Mouse (Mus musculus): Measurements from ENCODE around the gene Sorcs2. TPM values are rescaled to one million over a fixed set of nuclear protein-coding genes. Genes with fewer than 3 reads are reported as not detected.

Sorcs2 gene
- polyA plus RNA-seq, 1 experiment from 2014 or later = 21.2 TPM

DNA sequence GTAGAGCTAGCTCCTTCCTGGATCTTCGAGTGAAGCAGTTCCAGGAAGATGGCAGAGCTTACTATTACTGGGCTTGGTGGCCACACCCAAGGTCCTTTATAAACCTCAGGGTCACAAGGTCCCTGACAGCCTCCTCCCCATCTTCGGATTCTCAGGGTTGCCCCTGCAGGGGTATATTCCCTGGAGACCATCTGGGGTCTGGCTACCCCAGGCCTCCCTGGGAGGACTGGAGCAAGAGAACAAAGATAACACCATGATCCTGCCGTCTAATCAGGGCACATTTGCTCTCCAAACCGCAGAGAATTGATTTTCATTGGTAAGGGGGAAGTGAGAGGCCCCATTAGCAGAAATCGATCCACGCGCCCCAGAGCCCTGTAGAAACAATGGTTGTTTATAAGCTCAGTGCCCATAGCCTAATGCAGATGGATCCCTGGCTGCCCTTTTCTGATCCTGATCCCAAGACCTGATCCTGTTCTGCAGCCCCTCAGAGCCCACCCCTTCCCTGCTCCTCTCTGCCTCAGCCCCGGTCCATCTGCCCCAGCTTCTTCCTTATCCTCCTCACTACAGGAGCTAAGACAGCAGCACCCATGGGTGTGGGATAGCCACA, 243.0 kb downstream of the Sorcs2 start:
- H3K4me1 ChIP-seq = no peaks in the 10 kb centered on the region
- no peaks in the 10 kb centered on the region for H3K9me3 ChIP-seq
- WGBS = 53% methylated on average over 8 of the region's 8 CpGs
- H3K27ac ChIP-seq = no peak overlapping the region
- ATAC-seq (ENCODE audit: borderline replicate concordance, extremely low read depth, low FRiP score, low TSS enrichment) = no peak
- H3K4me2 ChIP-seq = no peak overlapping the region
- H3K4me3 ChIP-seq = no peak overlapping the region
- no peaks in the 10 kb centered on the region for H3K36me3 ChIP-seq
- no peaks in the 10 kb centered on the region for H3K27me3 ChIP-seq
- no peak overlapping the region for H3K9ac ChIP-seq

DNA sequence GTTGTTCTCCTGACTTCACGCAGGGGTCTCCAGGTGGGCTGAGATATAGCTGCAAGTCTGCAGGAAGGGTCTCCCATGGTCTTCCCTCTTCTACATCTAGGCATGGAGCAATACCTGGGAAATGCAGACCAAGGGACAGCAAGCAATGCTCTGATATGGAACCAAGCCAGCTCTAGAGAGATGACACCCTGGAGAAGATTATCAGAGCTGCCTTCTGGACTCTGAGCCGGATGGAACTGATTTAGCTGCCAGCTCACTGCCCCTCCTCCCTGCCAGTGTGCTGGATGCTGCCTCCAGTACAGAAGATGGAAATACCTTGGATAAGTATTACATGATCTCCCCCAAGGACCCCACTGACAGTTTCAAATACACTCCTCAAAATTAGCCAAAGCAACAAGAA, 244.7 kb downstream of the Sorcs2 start:
- Histone ChIP-seq H3K36me3 (no peaks in the 10 kb centered on the region), H3K4me1 (no peaks in the 10 kb centered on the region), H3K4me2 (no peak overlapping the region), H3K9me3 (no peaks in the 10 kb centered on the region), H3K9ac (no peak overlapping the region), H3K4me3 (no peak overlapping the region), H3K27ac (no peak overlapping the region), H3K27me3 (no peaks in the 10 kb centered on the region)
- 61% methylated on average over 2 of the region's 2 CpGs for WGBS
- no peak for ATAC-seq (ENCODE audit: borderline replicate concordance, extremely low read depth, low FRiP score, low TSS enrichment)

DNA sequence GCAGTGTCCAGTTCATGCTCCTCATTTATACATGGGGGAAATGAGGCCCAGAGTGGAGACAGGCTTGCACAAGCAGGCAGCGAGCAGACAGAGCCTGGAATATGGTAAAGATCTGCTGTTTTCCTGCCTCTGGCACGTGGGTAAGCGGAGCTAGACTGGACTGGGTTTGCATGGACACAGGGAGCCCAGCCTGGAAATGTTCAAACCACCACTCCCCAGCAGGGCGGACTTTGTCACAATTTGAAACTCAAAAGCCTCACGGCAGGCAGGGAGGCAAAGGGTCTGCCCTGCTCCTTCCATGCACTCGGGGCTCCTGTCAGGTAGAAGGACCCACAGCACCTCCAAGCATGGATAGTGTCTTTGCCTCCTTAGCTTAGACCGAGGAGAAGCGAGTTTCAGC, 246.9 kb downstream of the Sorcs2 start:
- Histone ChIP-seq H3K4me1 (0 out of 2 replicates have a peak, but pooled peaks cover 3% of the 10 kb centered on the region), H3K4me3 (no peak overlapping the region), H3K27me3 (no peaks in the 10 kb centered on the region), H3K36me3 (no peaks in the 10 kb centered on the region), H3K4me2 (no peak overlapping the region), H3K9me3 (no peaks in the 10 kb centered on the region), H3K9ac (no peak overlapping the region), H3K27ac (no peak overlapping the region)
- WGBS = 68% methylated on average over 8 of the region's 8 CpGs
- ATAC-seq (ENCODE audit: borderline replicate concordance, extremely low read depth, low FRiP score, low TSS enrichment) = no peak

DNA sequence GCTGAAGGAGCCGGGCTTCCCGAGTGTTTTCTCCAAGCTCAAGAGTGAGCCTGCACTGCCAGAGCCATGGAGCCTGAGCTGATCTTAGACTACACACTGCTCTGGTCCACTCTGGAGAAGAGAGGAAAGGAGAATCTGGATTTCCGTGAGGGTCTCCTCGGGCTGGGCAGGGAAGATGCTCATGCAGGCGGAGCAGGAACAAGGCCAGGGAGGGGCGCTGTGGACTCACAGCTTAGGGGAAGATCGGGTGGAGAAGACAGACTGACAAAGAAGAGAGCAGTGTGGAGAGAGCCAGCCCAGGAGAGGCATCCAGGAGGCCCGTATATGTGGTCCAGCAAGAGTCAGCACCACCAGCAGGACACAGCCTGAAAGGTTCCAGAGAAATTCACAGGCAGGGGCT, 248.8 kb downstream of the Sorcs2 start:
- 52% methylated on average over 8 of the region's 8 CpGs for WGBS
- H3K27ac ChIP-seq = no peak overlapping the region
- no peak for ATAC-seq (ENCODE audit: borderline replicate concordance, extremely low read depth, low FRiP score, low TSS enrichment)
- no peaks in the 10 kb centered on the region for H3K9me3 ChIP-seq
- no peak overlapping the region for H3K4me3 ChIP-seq
- H3K9ac ChIP-seq = no peak overlapping the region
- no peak overlapping the region for H3K4me2 ChIP-seq
- H3K36me3 ChIP-seq = no peaks in the 10 kb centered on the region
- H3K4me1 ChIP-seq = 0 out of 2 replicates have a peak, but pooled peaks cover 3% of the 10 kb centered on the region
- H3K27me3 ChIP-seq = no peaks in the 10 kb centered on the region

DNA sequence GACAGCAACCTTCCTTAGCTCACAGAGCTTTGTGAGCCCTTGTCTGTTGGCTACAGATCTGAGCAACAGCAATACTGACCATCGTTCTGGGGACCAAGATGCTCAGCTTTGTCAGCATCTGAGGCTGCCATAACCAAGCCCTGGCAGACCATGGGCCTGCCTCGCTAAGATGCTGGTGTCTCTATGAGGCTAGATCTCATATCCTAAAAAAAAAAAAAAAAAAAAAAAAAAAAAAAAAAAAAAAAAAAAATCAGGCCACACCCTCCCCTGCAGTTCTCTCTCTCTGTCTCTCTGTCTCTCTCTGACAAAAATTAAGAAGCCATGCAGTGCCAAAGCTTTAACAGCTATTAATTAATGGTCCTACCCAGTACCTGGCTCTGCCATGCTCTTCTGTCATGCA, 251.3 kb downstream of the Sorcs2 start:
- Histone ChIP-seq H3K4me2 (no peak overlapping the region), H3K27ac (no peak overlapping the region), H3K36me3 (no peaks in the 10 kb centered on the region), H3K9me3 (no peaks in the 10 kb centered on the region), H3K4me1 (0 out of 2 replicates have a peak, but pooled peaks cover 3% of the 10 kb centered on the region), H3K9ac (no peak overlapping the region), H3K4me3 (no peak overlapping the region), H3K27me3 (no peaks in the 10 kb centered on the region)
- no peak for ATAC-seq (ENCODE audit: borderline replicate concordance, extremely low read depth, low FRiP score, low TSS enrichment)
- WGBS = 81% methylated on average over 2 of the region's 2 CpGs

DNA sequence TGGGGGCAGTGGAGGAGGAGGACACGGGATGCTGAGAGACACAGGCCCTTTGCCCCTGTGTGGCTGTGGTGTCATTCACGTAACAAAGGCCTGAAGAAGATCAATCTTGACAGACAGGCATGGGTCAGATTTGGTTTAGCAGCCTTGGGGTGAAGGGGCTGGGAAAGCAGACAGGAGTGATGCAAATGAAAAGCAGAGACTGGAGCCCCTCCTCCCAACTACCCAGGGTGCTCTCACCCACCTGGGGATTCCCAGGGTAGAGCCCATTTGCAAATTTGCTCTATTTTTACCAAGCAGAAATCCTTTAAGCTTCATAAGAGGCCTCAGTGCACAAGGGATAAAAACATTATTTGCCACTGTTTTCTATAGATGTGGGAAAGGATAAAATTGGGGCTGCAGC, 253.4 kb downstream of the Sorcs2 start:
- H3K9ac ChIP-seq = no peak overlapping the region
- no peak overlapping the region for H3K4me3 ChIP-seq
- WGBS = 49% methylated on average over 2 of the region's 2 CpGs
- no peak overlapping the region for H3K27ac ChIP-seq
- ATAC-seq (ENCODE audit: borderline replicate concordance, extremely low read depth, low FRiP score, low TSS enrichment) = no peak
- no peaks in the 10 kb centered on the region for H3K36me3 ChIP-seq
- no peaks in the 10 kb centered on the region for H3K27me3 ChIP-seq
- 0 out of 2 replicates have a peak, but pooled peaks cover 3% of the 10 kb centered on the region for H3K4me1 ChIP-seq
- H3K4me2 ChIP-seq = no peak overlapping the region
- no peaks in the 10 kb centered on the region for H3K9me3 ChIP-seq

DNA sequence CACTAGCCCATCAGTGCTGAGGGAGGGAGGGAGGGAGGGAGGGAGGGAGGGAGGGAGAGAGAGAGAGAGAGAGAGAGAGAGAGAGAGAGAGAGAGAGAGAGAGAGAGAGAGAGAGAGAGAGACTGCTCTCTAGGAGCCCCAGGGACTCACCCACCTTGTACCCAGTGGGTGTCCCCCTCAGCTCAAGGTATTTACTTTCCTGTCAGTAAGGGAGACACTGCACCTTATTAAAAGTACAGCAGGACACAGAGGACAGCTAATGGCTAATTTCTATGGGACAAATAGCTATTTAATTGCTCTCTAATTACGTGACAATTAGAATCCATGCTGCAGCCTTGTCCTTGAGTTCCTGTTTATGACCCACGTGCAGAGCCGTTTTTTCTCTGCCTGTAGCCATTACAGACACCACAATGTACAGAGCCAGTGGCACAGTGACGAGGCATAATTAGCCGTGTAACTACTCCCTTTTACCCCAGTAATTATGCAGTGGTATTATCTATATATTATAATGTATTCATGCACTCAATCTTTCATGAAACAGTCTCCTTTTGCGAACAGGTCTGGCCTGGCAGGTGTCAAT, 256.2 kb downstream of the Sorcs2 start:
- H3K4me1 ChIP-seq = no peaks in the 10 kb centered on the region
- H3K4me2 ChIP-seq = no peak overlapping the region
- no peaks in the 10 kb centered on the region for H3K36me3 ChIP-seq
- no peak overlapping the region for H3K9ac ChIP-seq
- no peaks in the 10 kb centered on the region for H3K9me3 ChIP-seq
- H3K4me3 ChIP-seq = no peak overlapping the region
- ATAC-seq (ENCODE audit: borderline replicate concordance, extremely low read depth, low FRiP score, low TSS enrichment) = no peak
- no peaks in the 10 kb centered on the region for H3K27me3 ChIP-seq
- H3K27ac ChIP-seq = no peak overlapping the region
- WGBS = 55% methylated on average over 6 of the region's 6 CpGs

DNA sequence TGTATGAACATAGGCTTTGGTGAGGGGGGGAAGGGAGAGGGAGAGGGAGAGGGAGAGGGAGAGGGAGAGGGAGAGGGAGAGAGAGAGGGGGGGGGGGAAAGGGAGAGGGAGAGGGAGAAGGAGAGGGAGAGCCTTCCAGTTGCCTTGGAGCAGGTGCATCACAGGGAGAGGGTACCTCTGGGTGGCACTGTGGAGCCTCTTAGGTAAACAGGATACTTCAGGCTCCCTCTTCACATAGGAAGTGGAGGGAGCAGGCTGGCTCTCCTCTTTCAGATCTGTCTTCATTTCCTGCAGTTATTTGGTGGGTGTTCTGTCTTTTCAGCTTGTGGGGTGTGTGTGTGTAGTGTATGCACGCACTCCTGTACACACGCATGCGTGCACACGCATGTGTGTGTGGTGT, 256.8 kb downstream of the Sorcs2 start:
- Histone ChIP-seq H3K4me2 (no peak overlapping the region), H3K27ac (no peak overlapping the region), H3K4me3 (no peak overlapping the region), H3K36me3 (no peaks in the 10 kb centered on the region), H3K27me3 (no peaks in the 10 kb centered on the region), H3K4me1 (no peaks in the 10 kb centered on the region), H3K9ac (no peak overlapping the region), H3K9me3 (no peaks in the 10 kb centered on the region)
- no peak for ATAC-seq (ENCODE audit: borderline replicate concordance, extremely low read depth, low FRiP score, low TSS enrichment)
- 82% methylated on average over 4 of the region's 4 CpGs for WGBS

DNA sequence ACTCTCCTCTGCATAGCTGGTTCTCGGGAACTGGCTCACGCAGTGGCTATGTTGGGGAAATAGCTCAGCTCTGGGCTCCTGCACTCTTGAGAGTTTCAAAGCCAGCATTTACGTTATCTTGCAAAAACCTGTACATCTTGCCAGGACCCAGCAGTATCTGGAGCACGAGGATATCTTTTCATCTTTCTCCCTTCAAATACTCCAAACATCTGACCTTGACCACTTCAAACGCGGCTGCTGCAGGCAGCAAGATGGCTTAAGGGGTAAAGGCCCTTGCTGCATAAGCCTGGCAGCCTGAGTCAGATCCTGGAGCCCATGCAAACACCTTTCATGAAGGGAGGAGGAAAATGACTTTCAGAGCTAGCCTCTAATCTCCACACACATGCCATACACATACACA, 258.2 kb downstream of the Sorcs2 start:
- 41% methylated on average over 6 of the region's 6 CpGs for WGBS
- no peak overlapping the region for H3K9ac ChIP-seq
- ATAC-seq (ENCODE audit: borderline replicate concordance, extremely low read depth, low FRiP score, low TSS enrichment) = no peak

DNA sequence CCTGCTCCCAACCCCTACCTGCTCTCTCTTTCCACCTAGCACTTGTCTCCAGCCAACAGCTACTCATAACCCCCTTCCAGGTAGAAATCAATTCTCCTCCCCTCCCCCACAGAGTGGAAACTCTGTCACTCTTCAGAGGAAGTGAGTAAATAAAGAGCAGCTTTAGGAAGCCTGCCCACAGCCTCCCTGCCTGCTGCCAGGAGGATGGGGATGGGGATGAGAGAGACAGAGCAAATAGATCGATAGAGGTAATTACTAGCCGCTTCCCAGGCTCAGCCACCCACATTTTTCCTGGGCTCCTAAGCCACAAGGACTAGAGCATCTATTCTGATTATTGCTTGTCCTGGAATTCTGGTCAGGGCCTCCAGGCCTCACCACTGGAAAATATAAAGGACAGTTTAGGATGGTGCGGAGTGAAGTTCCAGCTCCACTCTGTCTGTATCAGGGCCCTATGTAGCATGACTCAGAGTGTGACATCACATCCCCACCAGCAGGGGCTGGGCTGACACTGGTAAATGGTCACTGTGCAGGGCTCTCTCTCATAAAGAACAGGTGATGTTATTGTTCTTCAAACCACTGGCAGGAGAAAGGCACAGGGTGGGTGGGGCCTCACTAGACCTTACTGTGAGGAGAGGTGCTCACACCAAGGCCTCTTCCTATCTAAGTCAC, 261.9 kb downstream of the Sorcs2 start:
- Histone ChIP-seq H3K9ac (no peak overlapping the region), H3K4me3 (no peak overlapping the region), H3K36me3 (no peaks in the 10 kb centered on the region), H3K9me3 (no peaks in the 10 kb centered on the region), H3K27me3 (no peaks in the 10 kb centered on the region), H3K4me2 (no peak overlapping the region), H3K27ac (no peak overlapping the region), H3K4me1 (no peaks in the 10 kb centered on the region)
- 68% methylated on average over 3 of the region's 3 CpGs for WGBS
- 0 out of 2 replicates have a peak, but pooled peaks have one; percentile 11 for ATAC-seq (ENCODE audit: borderline replicate concordance, extremely low read depth, low FRiP score, low TSS enrichment)

More for the DNA sequence above, 258.2 kb downstream of the Sorcs2 start:
- Histone ChIP-seq H3K4me3 (no peak overlapping the region), H3K4me1 (no peaks in the 10 kb centered on the region), H3K36me3 (no peaks in the 10 kb centered on the region), H3K27ac (no peak overlapping the region), H3K9me3 (no peaks in the 10 kb centered on the region), H3K27me3 (no peaks in the 10 kb centered on the region), H3K4me2 (no peak overlapping the region)

DNA sequence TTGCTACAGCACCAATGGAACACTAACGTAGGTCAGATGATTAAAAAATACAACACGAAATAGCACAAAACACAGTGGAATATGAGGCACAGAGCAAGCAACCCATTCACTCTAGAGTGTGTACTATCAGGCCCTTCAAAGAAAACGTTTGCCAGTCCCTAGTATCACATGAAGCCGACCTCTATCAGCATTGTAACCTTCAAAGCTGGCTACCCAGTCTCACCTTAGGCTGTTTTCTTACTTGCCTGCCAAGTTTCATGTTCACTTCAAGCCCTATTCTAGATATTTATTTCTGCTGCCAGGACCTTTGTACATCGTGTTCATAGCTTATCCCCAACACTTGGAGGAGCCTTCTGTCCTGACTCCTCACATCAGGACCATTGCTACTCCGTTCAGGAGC, 263.6 kb downstream of the Sorcs2 start:
- Histone ChIP-seq H3K27ac (no peak overlapping the region), H3K4me3 (no peak overlapping the region), H3K36me3 (no peaks in the 10 kb centered on the region), H3K4me1 (peaks cover 13% of the 10 kb centered on the region), H3K9me3 (no peaks in the 10 kb centered on the region), H3K9ac (no peak overlapping the region), H3K27me3 (no peaks in the 10 kb centered on the region), H3K4me2 (no peak overlapping the region)
- no peak for ATAC-seq (ENCODE audit: borderline replicate concordance, extremely low read depth, low FRiP score, low TSS enrichment)
- 68% methylated on average over 6 of the region's 6 CpGs for WGBS

DNA sequence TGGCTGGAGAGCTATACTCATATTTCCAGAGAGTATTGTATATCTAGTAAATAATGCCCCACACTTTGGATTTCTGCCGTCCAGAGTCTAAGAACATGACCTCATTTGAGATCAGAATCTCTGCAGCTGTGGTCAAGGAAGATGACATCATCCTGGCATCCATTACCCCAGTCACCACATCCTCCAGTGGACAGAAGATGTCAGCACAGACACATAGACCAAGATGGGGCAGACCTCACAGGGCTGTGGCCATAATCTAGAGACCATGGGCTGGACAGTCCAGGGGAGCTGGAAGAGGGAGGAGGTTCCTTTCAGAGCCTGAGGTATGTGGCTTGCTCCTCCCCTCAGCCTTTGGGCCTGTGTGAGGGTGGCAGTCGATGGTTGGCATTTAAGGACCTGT, 264.0 kb downstream of the Sorcs2 start:
- no peaks in the 10 kb centered on the region for H3K27me3 ChIP-seq
- ATAC-seq (ENCODE audit: borderline replicate concordance, extremely low read depth, low FRiP score, low TSS enrichment) = no peak
- WGBS = 33% methylated on average over 2 of the region's 2 CpGs
- H3K4me2 ChIP-seq = no peak overlapping the region
- H3K4me1 ChIP-seq = peaks cover 17% of the 10 kb centered on the region
- H3K4me3 ChIP-seq = no peak overlapping the region
- H3K27ac ChIP-seq = no peak overlapping the region
- no peaks in the 10 kb centered on the region for H3K36me3 ChIP-seq
- no peaks in the 10 kb centered on the region for H3K9me3 ChIP-seq
- no peak overlapping the region for H3K9ac ChIP-seq
